Mouse (Mus musculus) C2C12 (cell line): Measurements from ENCODE around the gene Pomc. TPM values are rescaled to one million over a fixed set of nuclear protein-coding genes. Genes with fewer than 3 reads are reported as not detected.

Experiments
- H3K27me3 ChIP-seq: one replicate; pipeline ENCODE4 v1.6.1; 2011; ENCODE audit not compliant: control insufficient read depth, insufficient read depth, insufficient read length
- H3K36me3 ChIP-seq: one replicate; pipeline ENCODE4 v1.6.1; 2011; ENCODE audit not compliant: control insufficient read depth, insufficient read depth
- H3K4me3 ChIP-seq: one replicate; pipeline ENCODE4 v1.5.1; 2011; ENCODE audit warnings: mild to moderate bottlenecking, control low read depth; ENCODE audit not compliant: poor library complexity, insufficient read depth, severe bottlenecking
- H3K79me2 ChIP-seq: one replicate; pipeline ENCODE4 v1.6.1; 2011; ENCODE audit not compliant: control insufficient read depth, insufficient read depth
- H3K79me3 ChIP-seq: one replicate; pipeline ENCODE4 v1.6.1; 2011; ENCODE audit warnings: low read depth, control low read depth
- H3ac ChIP-seq: one replicate; pipeline ENCODE3; 2011; ENCODE audit warnings: low read depth; ENCODE audit not compliant: control insufficient read depth, insufficient read length
- CEBPB ChIP-seq: IDR thresholded peaks from one replicate; pipeline ENCODE4 v1.6.1; 2011; ENCODE audit warnings: low read depth, mild to moderate bottlenecking, control low read depth, moderate library complexity
- CTCF ChIP-seq: IDR thresholded peaks from one replicate; pipeline ENCODE4 v1.5.1; 2011; ENCODE audit not compliant: control insufficient read depth, insufficient read depth, insufficient read length
- FOSL1 ChIP-seq: IDR thresholded peaks from one replicate; pipeline ENCODE4 v1.8.0; 2011; ENCODE audit warnings: mild to moderate bottlenecking, low read length; ENCODE audit not compliant: poor library complexity, insufficient read depth, severe bottlenecking
- MAX ChIP-seq: IDR thresholded peaks from one replicate; pipeline ENCODE4 v1.6.1; 2011; ENCODE audit warnings: mild to moderate bottlenecking, control low read depth
- MYOD1 ChIP-seq: IDR thresholded peaks from one replicate; pipeline ENCODE4 v1.6.1; 2011; ENCODE audit warnings: low read depth; ENCODE audit not compliant: control insufficient read depth, insufficient read length
- MYOG ChIP-seq: IDR thresholded peaks from one replicate; pipeline ENCODE4 v1.6.1; 2011; ENCODE audit not compliant: control insufficient read depth, insufficient read length; ENCODE audit errors: extremely low read depth
- USF1 ChIP-seq: IDR thresholded peaks from one replicate; pipeline ENCODE4 v1.6.1; 2011; ENCODE audit warnings: low read depth, mild to moderate bottlenecking, control low read depth, moderate library complexity
- long read RNA-seq, 2 experiments: library from polyadenylated mRNA; unstranded; transcript quantifications; one replicate each; pipeline ENCODE4 v2.0.0; 2019 to 2020
- polyA plus RNA-seq: library from polyadenylated mRNA; unstranded; fragments of >200 nt; fragmentation: generic; extraction: Trizol; gene quantifications from one replicate; pipeline ENCODE4 v1.2.1, GENCODE M21; 2012; ENCODE audit warnings: missing spikeins

The Pomc gene
- polyA plus RNA-seq = 0.11 TPM
- long read RNA-seq, experiment 1 = 0 reads
- long read RNA-seq, experiment 2 = 0 reads

- H3ac ChIP-seq = no peak within 1 kb of the TSS
- H3K36me3 ChIP-seq = no peaks in the 10 kb centered on the region
- H3K79me2 ChIP-seq = no peaks in the 10 kb centered on the region
- no peaks in the 10 kb centered on the region for H3K79me3 ChIP-seq
- no peaks in the 10 kb centered on the region for H3K27me3 ChIP-seq
- no peak within 1 kb of the TSS for H3K4me3 ChIP-seq
- no peak for TF ChIP-seq CEBPB
- no peak for TF ChIP-seq MYOD1
- TF ChIP-seq CTCF = no peak
- TF ChIP-seq MAX = no peak
These were observed at the start of gene Pomc for GRCm38 (mm10) chr12:3954651-3955050. Gene Pomc (plus strand): TSS chr12:3954951.

GRCm38 (mm10) chr12:3905436-3905835 lies 49.3 kb upstream of the Pomc start:
- H3K4me3 ChIP-seq = no peak overlapping the region
- H3K79me3 ChIP-seq = no peaks in the 10 kb centered on the region
- no peaks in the 10 kb centered on the region for H3K36me3 ChIP-seq
- TF ChIP-seq MYOG (no peak), FOSL1 (no peak), MYOD1 (no peak), USF1 (no peak), CEBPB (no peak), CTCF (no peak), MAX (no peak)
- no peaks in the 10 kb centered on the region for H3K27me3 ChIP-seq
- no peaks in the 10 kb centered on the region for H3K79me2 ChIP-seq
- H3ac ChIP-seq = no peak overlapping the region

GRCm38 (mm10) chr12:3906308-3906707 lies 48.4 kb upstream of the Pomc start:
- no peaks in the 10 kb centered on the region for H3K27me3 ChIP-seq
- no peak for TF ChIP-seq MYOG
- no peak for TF ChIP-seq USF1
- no peak for TF ChIP-seq CEBPB
- no peak for TF ChIP-seq MAX
- TF ChIP-seq CTCF = no peak
- no peak for TF ChIP-seq FOSL1
- TF ChIP-seq MYOD1 = no peak
- H3ac ChIP-seq = no peak overlapping the region
- no peaks in the 10 kb centered on the region for H3K79me2 ChIP-seq
- no peak overlapping the region for H3K4me3 ChIP-seq
- no peaks in the 10 kb centered on the region for H3K36me3 ChIP-seq
- no peaks in the 10 kb centered on the region for H3K79me3 ChIP-seq

- no peaks in the 10 kb centered on the region for H3K36me3 ChIP-seq
These were observed 47.7 kb upstream of the Pomc start for GRCm38 (mm10) chr12:3907008-3907407.

GRCm38 (mm10) chr12:3907418-3907817 lies 47.3 kb upstream of the Pomc start:
- H3K36me3 ChIP-seq = no peaks in the 10 kb centered on the region
- no peaks in the 10 kb centered on the region for H3K79me2 ChIP-seq
- no peaks in the 10 kb centered on the region for H3K79me3 ChIP-seq
- TF ChIP-seq USF1 (no peak), CEBPB (no peak)
- no peaks in the 10 kb centered on the region for H3K27me3 ChIP-seq
- no peak overlapping the region for H3K4me3 ChIP-seq
- no peak overlapping the region for H3ac ChIP-seq

More at GRCm38 (mm10) chr12:3907008-3907407, 47.7 kb upstream of the Pomc start:
- H3K79me3 ChIP-seq = no peaks in the 10 kb centered on the region
- H3K4me3 ChIP-seq = no peak overlapping the region
- H3K79me2 ChIP-seq = no peaks in the 10 kb centered on the region
- H3ac ChIP-seq = no peak overlapping the region
- TF ChIP-seq CTCF = no peak
- no peak for TF ChIP-seq CEBPB
- no peak for TF ChIP-seq MAX
- TF ChIP-seq MYOD1 = no peak
- no peak for TF ChIP-seq FOSL1
- TF ChIP-seq MYOG = no peak
- TF ChIP-seq USF1 = no peak
- H3K27me3 ChIP-seq = no peaks in the 10 kb centered on the region

- H3ac ChIP-seq = no peak overlapping the region
- no peaks in the 10 kb centered on the region for H3K36me3 ChIP-seq
- H3K27me3 ChIP-seq = no peaks in the 10 kb centered on the region
- no peak overlapping the region for H3K4me3 ChIP-seq
- H3K79me2 ChIP-seq = no peaks in the 10 kb centered on the region
- H3K79me3 ChIP-seq = no peaks in the 10 kb centered on the region
- TF ChIP-seq MYOD1 (no peak), FOSL1 (no peak)
These were observed 44.2 kb upstream of the Pomc start for GRCm38 (mm10) chr12:3910466-3911093.
